Mouse (Mus musculus) embryonic facial prominence, embryonic 12.5 days (tissue): Measurements from ENCODE around the gene Sectm1a. TPM values are rescaled to one million over a fixed set of nuclear protein-coding genes. Genes with fewer than 3 reads are reported as not detected.
"Not testable (repeated sequence)": the region's sequence is repeated elsewhere in the genome, so short reads cannot be mapped to it uniquely, and the experiment has no call there.

Experiments
- ATAC-seq: fragments of 200-750 bp; cut with Nextera tagmentation; 2 replicates; pipeline ENCODE4 v1.8.0; 2017; ENCODE audit not compliant: insufficient number of reproducible peaks, insufficient read depth, low FRiP score, low TSS enrichment
- H3K27ac ChIP-seq: fragments of 300-500 bp; sonication (generic); 2 replicates; pipeline ENCODE4 v1.5.1; 2016; ENCODE audit warnings: mild to moderate bottlenecking
- H3K27me3 ChIP-seq: fragments of 300-500 bp; sonication (generic); 2 replicates; pipeline ENCODE4 v1.6.1; 2016; ENCODE audit warnings: mild to moderate bottlenecking, moderate library complexity
- H3K36me3 ChIP-seq: fragments of 300-500 bp; sonication (generic); 2 replicates; pipeline ENCODE4 v1.6.1; 2016; ENCODE audit warnings: mild to moderate bottlenecking
- H3K4me1 ChIP-seq: fragments of 300-500 bp; sonication (generic); 2 replicates; pipeline ENCODE4 v1.6.1; 2016
- H3K4me2 ChIP-seq: fragments of 300-500 bp; sonication (generic); replicated peaks from 2 replicates; pipeline ENCODE4 v1.6.1; 2016; ENCODE audit warnings: mild to moderate bottlenecking, moderate library complexity
- H3K4me3 ChIP-seq: fragments of 300-500 bp; sonication (generic); 2 replicates; pipeline ENCODE4 v1.5.1; 2016; ENCODE audit warnings: mild to moderate bottlenecking
- H3K9ac ChIP-seq: fragments of 300-500 bp; sonication (generic); 2 replicates; pipeline ENCODE4 v1.6.1; 2016; ENCODE audit warnings: mild to moderate bottlenecking, moderate library complexity
- H3K9me3 ChIP-seq: fragments of 300-500 bp; sonication (generic); 2 replicates; pipeline ENCODE4 v1.6.1; 2016; ENCODE audit warnings: mild to moderate bottlenecking, moderate library complexity
- WGBS: fragments of 180-500 bp; shearing (Covaris S2); methylation state at CpG from one replicate; pipeline ENCODE4 v1.1.7; 2016; 5-methylcytosine and 5-hydroxymethylcytosine counted together
- polyA plus RNA-seq: library from polyadenylated mRNA; unstranded; fragments of >200 nt; fragmentation: Nextera tagmentation; extraction: Ambion mirVana; gene quantifications from 2 replicates; pipeline ENCODE4 v1.2.1, GENCODE M21; 2016

Sectm1a gene
- polyA plus RNA-seq, 1 experiment from 2014 or later = not detected

GRCm38 (mm10) chr11:121059471-121059870, 21.5 kb downstream of the Sectm1a start:
- Histone ChIP-seq H3K9me3 (no peaks in the 10 kb centered on the region), H3K4me2 (no peak overlapping the region), H3K27ac (no peak overlapping the region), H3K9ac (no peak overlapping the region), H3K27me3 (no peaks in the 10 kb centered on the region), H3K4me1 (no peaks in the 10 kb centered on the region), H3K4me3 (no peak overlapping the region), H3K36me3 (no peaks in the 10 kb centered on the region)
- ATAC-seq = no peak
- 89% methylated on average over 4 of the region's 4 CpGs for WGBS

GRCm38 (mm10) chr11:121058956-121059355, 22.1 kb downstream of the Sectm1a start:
- Histone ChIP-seq H3K9me3 (no peaks in the 10 kb centered on the region), H3K4me1 (no peaks in the 10 kb centered on the region), H3K9ac (no peak overlapping the region), H3K27ac (no peak overlapping the region), H3K36me3 (no peaks in the 10 kb centered on the region), H3K4me3 (no peak overlapping the region), H3K27me3 (no peaks in the 10 kb centered on the region), H3K4me2 (no peak overlapping the region)
- 83% methylated on average over 4 of the region's 4 CpGs for WGBS
- ATAC-seq = no peak

GRCm38 (mm10) chr11:121058122-121058521, 22.9 kb downstream of the Sectm1a start:
- Histone ChIP-seq H3K9me3 (no peaks in the 10 kb centered on the region), H3K36me3 (no peaks in the 10 kb centered on the region), H3K9ac (no peak overlapping the region), H3K27me3 (no peaks in the 10 kb centered on the region), H3K4me2 (no peak overlapping the region), H3K4me3 (no peak overlapping the region), H3K4me1 (no peaks in the 10 kb centered on the region), H3K27ac (no peak overlapping the region)
- ATAC-seq = no peak
- 76% methylated on average over 5 of the region's 5 CpGs for WGBS

DNA sequence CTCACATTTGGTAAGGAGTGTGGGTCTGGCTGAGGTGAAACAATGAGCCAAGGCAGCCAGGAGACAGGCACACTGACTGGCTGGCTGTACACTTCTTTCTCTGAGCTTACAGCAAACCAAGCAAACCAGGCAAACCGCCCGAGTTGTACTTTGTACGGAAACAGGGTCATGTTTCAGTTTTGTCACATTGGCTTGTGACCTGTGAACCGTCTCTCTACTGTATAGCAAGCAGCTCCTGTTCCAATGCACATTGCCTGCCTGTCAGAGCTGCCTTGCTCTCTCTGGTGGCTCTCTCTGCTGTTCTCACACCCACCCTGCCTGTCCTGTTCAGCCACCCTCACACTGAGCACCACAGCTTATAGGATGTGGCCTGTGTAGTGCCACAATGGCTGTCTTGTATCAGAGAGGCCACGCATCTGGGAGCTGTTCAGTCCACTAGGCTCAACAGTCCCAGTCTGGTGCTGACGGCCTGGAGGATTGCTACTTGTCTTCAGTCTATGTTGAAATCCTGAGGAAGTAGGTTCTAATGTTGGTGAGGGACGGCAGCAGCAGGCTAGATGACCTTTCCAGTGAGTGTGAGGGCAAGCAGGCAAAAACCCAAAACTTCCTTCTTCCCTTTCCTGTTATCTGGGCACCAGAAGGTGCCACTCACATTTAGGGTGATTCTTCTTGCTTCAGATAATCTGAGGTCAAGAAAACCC, 24.3 kb downstream of the Sectm1a start:
- 0 out of 2 replicates have a peak overlapping the region, but pooled peaks have one; percentile 3 for H3K27ac ChIP-seq
- no peaks in the 10 kb centered on the region for H3K27me3 ChIP-seq
- no peaks in the 10 kb centered on the region for H3K36me3 ChIP-seq
- ATAC-seq = no peak
- H3K9ac ChIP-seq = no peak overlapping the region
- H3K4me1 ChIP-seq = no peaks in the 10 kb centered on the region
- H3K4me2 ChIP-seq = no peak overlapping the region
- 43% methylated on average over 7 of the region's 7 CpGs for WGBS
- no peak overlapping the region for H3K4me3 ChIP-seq
- H3K9me3 ChIP-seq = no peaks in the 10 kb centered on the region

DNA sequence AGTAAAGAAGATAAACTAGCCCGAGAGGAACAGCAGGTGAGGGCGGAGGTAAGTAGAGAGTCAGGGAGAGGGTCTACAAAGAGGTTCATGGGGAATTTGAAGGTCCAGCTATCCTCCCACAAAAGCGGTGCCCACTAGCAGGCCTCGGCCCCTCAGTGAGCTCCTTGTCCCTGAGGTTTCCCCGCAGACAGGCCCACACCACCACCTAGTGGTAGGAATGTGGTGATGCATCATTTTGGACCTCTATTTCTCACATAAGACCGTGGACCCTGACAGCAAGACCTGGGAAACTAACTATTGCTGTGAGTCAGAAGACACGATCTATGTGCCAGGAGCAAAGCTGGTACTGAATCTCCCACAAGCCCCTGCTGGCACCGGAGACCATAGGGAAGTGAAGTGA, 27.5 kb downstream of the Sectm1a start:
- H3K4me3 ChIP-seq = no peak overlapping the region
- H3K27ac ChIP-seq = no peak overlapping the region
- ATAC-seq = 0 out of 2 replicates have a peak, but pooled peaks have one; percentile 35
- no peaks in the 10 kb centered on the region for H3K9me3 ChIP-seq
- WGBS = 12% methylated on average over 8 of the region's 8 CpGs
- H3K9ac ChIP-seq = no peak overlapping the region
- H3K4me1 ChIP-seq = no peaks in the 10 kb centered on the region
- no peaks in the 10 kb centered on the region for H3K36me3 ChIP-seq
- H3K27me3 ChIP-seq = no peaks in the 10 kb centered on the region
- H3K4me2 ChIP-seq = no peak overlapping the region

DNA sequence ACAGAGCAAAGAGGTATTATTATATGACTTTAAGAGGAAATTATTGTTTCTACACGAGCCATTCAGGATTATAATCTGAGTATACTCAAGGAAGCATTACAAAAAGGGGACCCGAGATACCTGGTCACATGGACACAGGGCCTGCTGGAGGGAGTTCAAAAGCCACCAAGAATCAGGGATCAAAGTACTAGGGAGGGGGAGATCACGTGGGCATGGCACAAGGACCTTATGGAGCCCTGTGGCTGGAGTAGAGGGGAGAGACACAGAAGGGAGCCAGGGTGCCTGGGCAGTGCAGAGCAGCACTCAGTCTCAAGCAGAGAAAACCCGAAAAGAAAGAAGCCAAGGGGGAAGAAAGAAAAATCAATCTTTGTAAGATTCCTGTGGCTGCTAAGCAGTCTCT, 28.6 kb downstream of the Sectm1a start:
- no peak overlapping the region for H3K4me2 ChIP-seq
- WGBS = 68% methylated on average over 4 of the region's 4 CpGs
- no peaks in the 10 kb centered on the region for H3K36me3 ChIP-seq
- H3K27ac ChIP-seq = no peak overlapping the region
- H3K4me1 ChIP-seq = no peaks in the 10 kb centered on the region
- H3K9ac ChIP-seq = no peak overlapping the region
- no peaks in the 10 kb centered on the region for H3K27me3 ChIP-seq
- H3K4me3 ChIP-seq = no peak overlapping the region
- no peak for ATAC-seq
- H3K9me3 ChIP-seq = no peaks in the 10 kb centered on the region

DNA sequence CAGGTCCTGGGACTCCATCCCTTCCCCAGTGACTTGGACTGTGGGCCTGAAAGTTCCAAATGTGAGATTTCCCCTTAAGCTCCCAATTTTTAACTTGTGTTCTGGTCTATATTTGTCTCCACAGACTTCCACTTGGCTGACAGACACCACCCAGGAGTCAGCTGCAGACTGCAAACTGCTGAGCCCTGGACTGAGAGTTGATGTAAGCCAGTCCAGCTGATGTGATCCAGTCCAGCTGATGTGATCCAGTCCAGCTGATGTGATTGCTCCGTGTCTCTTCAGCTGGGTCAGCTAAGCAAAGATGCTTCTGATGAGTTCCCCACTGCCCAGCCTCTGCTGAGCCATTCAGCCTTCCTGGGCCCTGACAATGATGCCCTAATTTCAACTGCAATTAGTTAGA, 29.2 kb downstream of the Sectm1a start:
- Histone ChIP-seq H3K9ac (no peak overlapping the region), H3K4me2 (no peak overlapping the region), H3K9me3 (no peaks in the 10 kb centered on the region), H3K27ac (no peak overlapping the region), H3K36me3 (no peaks in the 10 kb centered on the region), H3K4me1 (no peaks in the 10 kb centered on the region), H3K27me3 (no peaks in the 10 kb centered on the region), H3K4me3 (no peak overlapping the region)
- ATAC-seq = no peak
- WGBS = 53% methylated on average over 1 of the region's 1 CpGs

- no peaks in the 10 kb centered on the region for H3K36me3 ChIP-seq
- no peak for ATAC-seq
- WGBS = 50% methylated on average over 1 of the region's 1 CpGs
Measured at GRCm38 (mm10) chr11:121049840-121050239, 31.2 kb downstream of the Sectm1a start.

DNA sequence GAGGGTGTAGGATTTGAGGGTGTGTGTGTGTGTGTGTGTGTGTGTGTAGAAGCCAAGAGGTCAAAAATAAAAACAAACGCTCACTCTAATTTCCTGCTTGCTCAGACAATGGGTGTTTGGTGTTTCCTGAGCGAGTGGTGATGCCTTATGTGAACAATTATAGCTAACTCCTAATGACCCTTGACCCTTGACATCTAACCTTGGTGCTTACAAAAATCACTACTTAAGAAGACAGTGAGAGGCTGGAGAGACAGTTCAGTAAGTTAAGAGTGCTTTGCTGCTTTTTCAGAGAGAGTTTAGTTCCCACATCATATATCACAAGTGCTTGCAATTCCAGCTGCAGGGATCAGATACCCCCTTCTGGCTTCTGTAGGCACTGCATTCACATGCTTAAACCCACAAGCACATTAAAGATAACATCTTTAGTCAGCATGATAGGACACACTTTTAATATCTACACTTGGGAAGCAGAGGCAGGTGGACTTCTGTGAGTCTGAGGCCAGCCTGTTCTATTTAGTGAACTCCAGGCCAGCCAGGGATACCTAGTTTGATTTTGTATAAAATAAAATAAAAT, 33.1 kb downstream of the Sectm1a start:
- Histone ChIP-seq H3K4me3 (no peak overlapping the region), H3K27me3 (no peaks in the 10 kb centered on the region)
- no peak for ATAC-seq

More at GRCm38 (mm10) chr11:121049840-121050239, 31.2 kb downstream of the Sectm1a start:
- Histone ChIP-seq H3K9ac (no peak overlapping the region), H3K27me3 (no peaks in the 10 kb centered on the region), H3K4me3 (no peak overlapping the region), H3K9me3 (no peaks in the 10 kb centered on the region), H3K27ac (no peak overlapping the region), H3K4me2 (no peak overlapping the region), H3K4me1 (no peaks in the 10 kb centered on the region)

GRCm38 (mm10) chr11:121045286-121045685, 35.7 kb downstream of the Sectm1a start:
- H3K9ac ChIP-seq = no peak overlapping the region
- no peak for ATAC-seq
- no peaks in the 10 kb centered on the region for H3K4me1 ChIP-seq
- H3K4me2 ChIP-seq = no peak overlapping the region
- no peaks in the 10 kb centered on the region for H3K27me3 ChIP-seq
- WGBS = 79% methylated on average over 1 of the region's 1 CpGs
- no peaks in the 10 kb centered on the region for H3K36me3 ChIP-seq
- H3K4me3 ChIP-seq = no peak overlapping the region
- H3K27ac ChIP-seq = no peak overlapping the region
- H3K9me3 ChIP-seq = no peaks in the 10 kb centered on the region

More for the DNA sequence above, 33.1 kb downstream of the Sectm1a start:
- Histone ChIP-seq H3K9ac (no peak overlapping the region), H3K4me2 (no peak overlapping the region), H3K9me3 (no peaks in the 10 kb centered on the region), H3K27ac (0 out of 2 replicates have a peak overlapping the region, but pooled peaks have one; percentile 14), H3K36me3 (no peaks in the 10 kb centered on the region), H3K4me1 (no peaks in the 10 kb centered on the region)
- 21% methylated on average over 2 of the region's 2 CpGs for WGBS

GRCm38 (mm10) chr11:121043025-121043424, 38.0 kb downstream of the Sectm1a start:
- not testable (repeated sequence) for H3K27ac ChIP-seq, H3K4me3 ChIP-seq, H3K36me3 ChIP-seq, H3K4me1 ChIP-seq, H3K27me3 ChIP-seq, H3K9ac ChIP-seq, ATAC-seq, H3K9me3 ChIP-seq, H3K4me2 ChIP-seq
- WGBS = 67% methylated on average over 1 of the region's 1 CpGs

GRCm38 (mm10) chr11:121042480-121042879, 38.5 kb downstream of the Sectm1a start:
- no peaks in the 10 kb centered on the region for H3K9me3 ChIP-seq
- no peak for ATAC-seq
- H3K36me3 ChIP-seq = no peaks in the 10 kb centered on the region
- WGBS = 77% methylated on average over 4 of the region's 4 CpGs
- H3K27me3 ChIP-seq = no peaks in the 10 kb centered on the region
- no peak overlapping the region for H3K4me3 ChIP-seq
- H3K27ac ChIP-seq = no peak overlapping the region
- no peaks in the 10 kb centered on the region for H3K4me1 ChIP-seq
- H3K4me2 ChIP-seq = no peak overlapping the region
- no peak overlapping the region for H3K9ac ChIP-seq
